Mouse (Mus musculus) macrophage (primary cell): ENCODE data around the gene Tiprl. TPM values are rescaled to one million over a fixed set of nuclear protein-coding genes. Genes with fewer than 3 reads are reported as not detected.

Experiments used
- H3K27ac ChIP-seq: fragments of 350-480 bp; formaldehyde crosslinking; 2 replicates; pipeline ENCODE4 v1.9.0; 2021
- H3K36me3 ChIP-seq: fragments of 350-480 bp; formaldehyde crosslinking; 2 replicates; pipeline ENCODE4 v1.9.0; 2021; ENCODE audit errors: inconsistent target
- H3K4me3 ChIP-seq: fragments of 350-480 bp; formaldehyde crosslinking; 2 replicates; pipeline ENCODE4 v1.9.0; 2021; ENCODE audit errors: inconsistent target
- H3K79me2 ChIP-seq: fragments of 350-480 bp; formaldehyde crosslinking; 2 replicates; pipeline ENCODE4 v1.9.0; 2021; ENCODE audit errors: inconsistent target
- WGBS: methylation state at CpG from one replicate; pipeline ENCODE4 v1.1.7; 2026; ENCODE audit warnings: inconsistent platforms; ENCODE audit not compliant: missing documents; 5-methylcytosine and 5-hydroxymethylcytosine counted together
- polyA plus RNA-seq: library from polyadenylated mRNA; stranded (reverse); fragments of 250-400 nt; gene quantifications from 3 replicates; pipeline ENCODE4 v1.2.4, GENCODE M21; 2018; ENCODE audit warnings: inconsistent platforms

The Tiprl gene
- polyA plus RNA-seq, 1 experiment from 2014 or later, result 37.4 TPM

- 90% methylated on average over 6 of the region's 6 CpGs for WGBS
- no peaks in the 10 kb centered on the region for H3K79me2 ChIP-seq
- no peak overlapping the region for H3K27ac ChIP-seq
- peaks cover 56% of the 10 kb centered on the region for H3K36me3 ChIP-seq
- H3K4me3 ChIP-seq, result no peak overlapping the region
Observed at GRCm38 (mm10) chr1:165178075-165178474, 58.7 kb downstream of the Tiprl start.

- no peaks in the 10 kb centered on the region for H3K79me2 ChIP-seq
- H3K27ac ChIP-seq, result no peak overlapping the region
- H3K4me3 ChIP-seq, result no peak overlapping the region
- WGBS, result 72% methylated on average over 5 of the region's 9 CpGs
- peaks cover 30% of the 10 kb centered on the region for H3K36me3 ChIP-seq
Observed at GRCm38 (mm10) chr1:165174059-165174616, 62.7 kb downstream of the Tiprl start.

- H3K36me3 ChIP-seq, result peaks cover 3% of the 10 kb centered on the region
- no peak overlapping the region for H3K27ac ChIP-seq
- no peak overlapping the region for H3K4me3 ChIP-seq
- 95% methylated on average over 7 of the region's 8 CpGs for WGBS
- H3K79me2 ChIP-seq, result no peaks in the 10 kb centered on the region
Observed at GRCm38 (mm10) chr1:165171277-165171676, 65.5 kb downstream of the Tiprl start.

GRCm38 (mm10) chr1:165170157-165170556 lies 66.6 kb downstream of the Tiprl start:
- no peak overlapping the region for H3K4me3 ChIP-seq
- 20% methylated on average over 5 of the region's 5 CpGs for WGBS
- H3K27ac ChIP-seq, result no peak overlapping the region
- no peaks in the 10 kb centered on the region for H3K36me3 ChIP-seq
- H3K79me2 ChIP-seq, result no peaks in the 10 kb centered on the region

GRCm38 (mm10) chr1:165169462-165169861 lies 67.3 kb downstream of the Tiprl start:
- Histone ChIP-seq H3K4me3 (no peak overlapping the region), H3K36me3 (no peaks in the 10 kb centered on the region), H3K27ac (no peak overlapping the region), H3K79me2 (no peaks in the 10 kb centered on the region)
- WGBS, result 89% methylated on average over 3 of the region's 3 CpGs

GRCm38 (mm10) chr1:165164920-165165319 lies 71.9 kb downstream of the Tiprl start:
- WGBS, result 91% methylated on average over 6 of the region's 6 CpGs
- Histone ChIP-seq H3K79me2 (no peaks in the 10 kb centered on the region), H3K4me3 (no peak overlapping the region), H3K27ac (no peak overlapping the region), H3K36me3 (no peaks in the 10 kb centered on the region)

Other genes with a start within 250 kb of the Tiprl start
- gene Tbx19, start 76.2 kb downstream of the Tiprl start, polyA plus RNA-seq, result not detected in 3 replicates
- 29.7 to 67.3 TPM (median 35.7 TPM) in 3 replicates for gene Sft2d2, start 42.6 kb downstream of the Tiprl start, polyA plus RNA-seq
- gene Gpr161, start 58.8 kb upstream of the Tiprl start, polyA plus RNA-seq, result not detected in 3 replicates
- gene Dcaf6, start 223.5 kb upstream of the Tiprl start, polyA plus RNA-seq, result 16.1 to 28.0 TPM (median 24.8 TPM) in 3 replicates
- gene Mpc2, start 223.6 kb upstream of the Tiprl start, polyA plus RNA-seq, result 25.8 to 66.2 TPM (median 51.3 TPM) in 3 replicates
- not detected in 3 replicates for gene Adcy10, start 248.2 kb upstream of the Tiprl start, polyA plus RNA-seq